Mouse (Mus musculus) embryonic facial prominence, embryonic 11.5 days (tissue): ENCODE data around the gene Map4. TPM values are rescaled to one million over a fixed set of nuclear protein-coding genes. Genes with fewer than 3 reads are reported as not detected.

ENCODE experiments used
- ATAC-seq: fragments of 200-750 bp; cut with Nextera tagmentation; replicated peaks from 2 replicates; pipeline ENCODE4 v1.8.0; 2017; ENCODE audit warnings: low read depth; ENCODE audit not compliant: insufficient number of reproducible peaks, low FRiP score, low TSS enrichment
- DNase-seq: peaks from one replicate; pipeline ENCODE4 v3.0.0-alpha.2; 2015; ENCODE audit warnings: low spot score
- H3K27ac ChIP-seq: fragments of 300-500 bp; sonication (generic); replicated peaks from 2 replicates; pipeline ENCODE4 v1.5.1; 2014; ENCODE audit warnings: mild to moderate bottlenecking, low read depth, low read length, control low read depth
- H3K27me3 ChIP-seq: fragments of 300-500 bp; sonication (generic); 2 replicates; pipeline ENCODE4 v1.6.1; 2014; ENCODE audit warnings: mild to moderate bottlenecking, low read length, moderate library complexity, mixed read lengths; ENCODE audit not compliant: control insufficient read depth, insufficient read depth
- H3K36me3 ChIP-seq: fragments of 300-500 bp; sonication (generic); replicated peaks from 2 replicates; pipeline ENCODE4 v1.6.1; 2014; ENCODE audit warnings: low read depth, mild to moderate bottlenecking, low read length, moderate library complexity, mixed read lengths; ENCODE audit not compliant: control insufficient read depth, insufficient read depth
- H3K4me1 ChIP-seq: fragments of 300-500 bp; sonication (generic); 2 replicates; pipeline ENCODE4 v1.6.1; 2014; ENCODE audit warnings: low read length, mixed read lengths; ENCODE audit not compliant: control insufficient read depth, insufficient read depth
- H3K4me2 ChIP-seq: fragments of 300-500 bp; sonication (generic); 2 replicates; pipeline ENCODE4 v1.6.1; 2014; ENCODE audit warnings: low read depth, mild to moderate bottlenecking, control low read depth, low read length, moderate library complexity
- H3K4me3 ChIP-seq: fragments of 300-500 bp; sonication (generic); 2 replicates; pipeline ENCODE4 v1.5.1; 2014; ENCODE audit warnings: low read depth, low read length, control low read depth
- H3K9ac ChIP-seq: fragments of 300-500 bp; sonication (generic); replicated peaks from 2 replicates; pipeline ENCODE4 v1.6.1; 2014; ENCODE audit warnings: mild to moderate bottlenecking, control low read depth, low read length
- H3K9me3 ChIP-seq: fragments of 300-500 bp; sonication (generic); replicated peaks from 2 replicates; pipeline ENCODE4 v1.6.1; 2016; ENCODE audit warnings: mild to moderate bottlenecking, low read length, inconsistent platforms, mixed read lengths; ENCODE audit not compliant: control insufficient read depth
- WGBS: fragments of 180-500 bp; shearing (Covaris S2); extraction: QIAGEN DNeasy Blood & Tissue Kit; methylation state at CpG from one replicate; pipeline ENCODE4 v1.1.7; 2014; 5-methylcytosine and 5-hydroxymethylcytosine counted together
- polyA plus RNA-seq: library from polyadenylated mRNA; unstranded; fragments of >200 nt; fragmentation: Nextera tagmentation; extraction: Ambion mirVana; gene quantifications from 2 replicates; pipeline ENCODE4 v1.2.1, GENCODE M21; 2014

Gene Map4
- polyA plus RNA-seq, 1 experiment from 2014 or later = 50.0 TPM

- H3K4me3 ChIP-seq = no peak overlapping the region
- ATAC-seq = no peak
- no peak for DNase-seq
- no peaks in the 10 kb centered on the region for H3K9me3 ChIP-seq
- H3K4me2 ChIP-seq = no peak overlapping the region
- WGBS = 72% methylated on average over 6 of the region's 6 CpGs
- no peaks in the 10 kb centered on the region for H3K4me1 ChIP-seq
- H3K9ac ChIP-seq = no peak overlapping the region
- no peaks in the 10 kb centered on the region for H3K27me3 ChIP-seq
- H3K27ac ChIP-seq = no peak overlapping the region
- no peaks in the 10 kb centered on the region for H3K36me3 ChIP-seq
These were observed 23.3 kb upstream of the Map4 start for GRCm38 (mm10) chr9:109907774-109908465.

- ATAC-seq = no peak
- 76% methylated on average over 8 of the region's 8 CpGs for WGBS
These were observed 22.2 kb upstream of the Map4 start for GRCm38 (mm10) chr9:109909102-109909501.

GRCm38 (mm10) chr9:109909926-109910325 is 21.3 kb upstream of the Map4 start:
- Histone ChIP-seq H3K9ac (no peak overlapping the region), H3K4me3 (no peak overlapping the region), H3K36me3 (no peaks in the 10 kb centered on the region), H3K27me3 (no peaks in the 10 kb centered on the region), H3K9me3 (no peaks in the 10 kb centered on the region), H3K4me1 (no peaks in the 10 kb centered on the region), H3K4me2 (no peak overlapping the region), H3K27ac (no peak overlapping the region)
- no peak for ATAC-seq
- WGBS = 86% methylated on average over 4 of the region's 4 CpGs
- DNase-seq = no peak

More at GRCm38 (mm10) chr9:109909102-109909501, 22.2 kb upstream of the Map4 start:
- DNase-seq = no peak
- Histone ChIP-seq H3K27me3 (no peaks in the 10 kb centered on the region), H3K9ac (no peak overlapping the region), H3K27ac (no peak overlapping the region), H3K36me3 (no peaks in the 10 kb centered on the region), H3K4me1 (no peaks in the 10 kb centered on the region), H3K9me3 (no peaks in the 10 kb centered on the region), H3K4me2 (no peak overlapping the region), H3K4me3 (no peak overlapping the region)

GRCm38 (mm10) chr9:109911779-109912178 is 19.5 kb upstream of the Map4 start:
- H3K9ac ChIP-seq = no peak overlapping the region
- no peak overlapping the region for H3K4me2 ChIP-seq
- 84% methylated on average over 7 of the region's 7 CpGs for WGBS
- DNase-seq (no peak), ATAC-seq (no peak)
- no peaks in the 10 kb centered on the region for H3K36me3 ChIP-seq
- no peaks in the 10 kb centered on the region for H3K9me3 ChIP-seq
- no peak overlapping the region for H3K4me3 ChIP-seq
- H3K27me3 ChIP-seq = no peaks in the 10 kb centered on the region
- no peak overlapping the region for H3K27ac ChIP-seq
- H3K4me1 ChIP-seq = no peaks in the 10 kb centered on the region

GRCm38 (mm10) chr9:109914269-109914926 is 16.9 kb upstream of the Map4 start:
- DNase-seq (no peak), ATAC-seq (no peak)
- no peak overlapping the region for H3K9ac ChIP-seq
- no peak overlapping the region for H3K27ac ChIP-seq
- no peaks in the 10 kb centered on the region for H3K9me3 ChIP-seq
- H3K27me3 ChIP-seq = no peaks in the 10 kb centered on the region
- no peak overlapping the region for H3K4me3 ChIP-seq
- 68% methylated on average over 4 of the region's 4 CpGs for WGBS
- H3K36me3 ChIP-seq = no peaks in the 10 kb centered on the region
- no peak overlapping the region for H3K4me2 ChIP-seq
- H3K4me1 ChIP-seq = no peaks in the 10 kb centered on the region

GRCm38 (mm10) chr9:109917931-109918330 is 13.3 kb upstream of the Map4 start:
- Histone ChIP-seq H3K9ac (no peak overlapping the region), H3K4me2 (no peak overlapping the region), H3K4me3 (no peak overlapping the region), H3K27me3 (no peaks in the 10 kb centered on the region), H3K27ac (no peak overlapping the region), H3K36me3 (no peaks in the 10 kb centered on the region), H3K9me3 (no peaks in the 10 kb centered on the region), H3K4me1 (no peaks in the 10 kb centered on the region)
- WGBS = 86% methylated on average over 2 of the region's 2 CpGs
- DNase-seq = no peak
- ATAC-seq = no peak

GRCm38 (mm10) chr9:109929131-109929530 is 2.1 kb upstream of the Map4 start:
- H3K27ac ChIP-seq = no peak overlapping the region
- H3K9me3 ChIP-seq = no peaks in the 10 kb centered on the region
- no peaks in the 10 kb centered on the region for H3K27me3 ChIP-seq
- H3K4me2 ChIP-seq = no peak overlapping the region
- DNase-seq (no peak), ATAC-seq (no peak)
- 92% methylated on average over 3 of the region's 3 CpGs for WGBS
- H3K9ac ChIP-seq = no peak overlapping the region
- H3K36me3 ChIP-seq = no peaks in the 10 kb centered on the region
- H3K4me1 ChIP-seq = 0 out of 2 replicates have a peak, but pooled peaks cover 2% of the 10 kb centered on the region
- H3K4me3 ChIP-seq = no peak overlapping the region

GRCm38 (mm10) chr9:109930063-109930462 is 1.2 kb upstream of the Map4 start:
- no peak overlapping the region for H3K4me2 ChIP-seq
- 0 out of 2 replicates have a peak, but pooled peaks cover 2% of the 10 kb centered on the region for H3K4me1 ChIP-seq
- no peak overlapping the region for H3K27ac ChIP-seq
- 92% methylated on average over 5 of the region's 5 CpGs for WGBS
- no peaks in the 10 kb centered on the region for H3K27me3 ChIP-seq
- DNase-seq (no peak), ATAC-seq (no peak)
- no peaks in the 10 kb centered on the region for H3K9me3 ChIP-seq
- no peak overlapping the region for H3K9ac ChIP-seq
- no peaks in the 10 kb centered on the region for H3K36me3 ChIP-seq
- no peak overlapping the region for H3K4me3 ChIP-seq
